Mouse (Mus musculus): ENCODE data around the gene Jkamp. TPM values are rescaled to one million over a fixed set of nuclear protein-coding genes. Genes with fewer than 3 reads are reported as not detected.

Jkamp gene
- total RNA-seq, 2 experiments from 2014 or later, result 54.8 to 55.5 TPM

DNA sequence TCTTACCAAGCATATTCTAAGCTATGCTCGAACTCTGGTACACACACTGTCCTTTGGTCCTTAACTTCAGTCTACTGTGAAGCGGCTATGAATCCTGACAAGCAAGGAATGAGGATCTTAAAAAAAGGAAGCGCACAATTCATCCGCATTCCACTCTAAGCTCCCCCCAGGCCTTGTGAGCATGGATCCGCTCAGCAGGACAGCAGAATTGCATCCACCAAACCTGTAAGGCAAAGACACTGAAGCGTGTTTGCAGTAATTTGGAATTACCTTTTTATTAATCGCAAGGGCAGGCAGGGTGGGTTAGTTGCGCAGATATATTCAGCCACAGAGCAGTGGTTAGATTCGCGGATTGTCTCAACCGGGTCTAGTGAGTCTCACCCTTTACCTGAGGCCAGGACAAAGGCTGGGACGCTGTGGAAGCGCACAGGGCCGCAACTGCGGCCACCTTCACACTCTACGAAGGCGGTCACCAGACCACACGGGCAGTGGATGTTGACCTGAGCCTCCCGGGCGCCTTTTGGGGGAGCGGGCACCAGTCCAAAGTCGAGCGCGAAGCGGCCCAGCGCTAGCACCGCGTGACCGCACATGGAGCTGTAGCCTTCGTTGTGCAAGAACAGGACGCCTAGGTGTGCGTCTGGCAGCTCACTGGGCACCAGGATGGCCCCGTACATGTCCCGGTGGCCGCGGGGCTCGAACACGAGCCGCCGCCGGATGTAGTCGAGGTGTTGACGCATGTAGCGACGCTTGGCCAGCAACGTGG, 947 bp upstream of the Jkamp start:
- DNase-seq (ENCODE audit: low spot score in 2 of 2), result peak in 1 of 2 experiments; percentile 19
- intact Hi-C loops (cut with DNase I), result loop anchor here (1.0 to 10.0 kb wide), 3 partner anchors 14 to 580 kb away; partner anchors contain the start of genes Dhrs7 and Rtn1

DNA sequence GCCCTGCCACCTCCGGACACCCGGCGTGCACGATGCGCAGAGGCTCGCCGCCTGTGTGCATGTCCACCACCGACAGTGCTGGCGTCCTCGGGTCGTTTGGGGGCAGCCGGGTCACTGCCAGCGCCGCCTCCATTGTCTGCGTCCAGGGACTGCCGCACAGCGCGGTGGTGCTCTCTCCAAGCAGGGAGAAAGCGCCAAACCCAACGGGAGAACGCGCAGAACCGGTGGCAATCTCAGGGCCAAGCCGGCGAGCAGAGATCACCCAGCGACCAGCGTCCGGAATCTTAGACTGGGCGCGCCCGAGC, 413 bp upstream of the Jkamp start:
- DNase-seq (ENCODE audit: low spot score in 2 of 2), result no peak
- intact Hi-C loops (cut with DNase I), result loop anchor here (1.0 to 10.0 kb wide), 3 partner anchors 15 to 580 kb away; partner anchors contain the start of genes Dhrs7 and Rtn1

DNA sequence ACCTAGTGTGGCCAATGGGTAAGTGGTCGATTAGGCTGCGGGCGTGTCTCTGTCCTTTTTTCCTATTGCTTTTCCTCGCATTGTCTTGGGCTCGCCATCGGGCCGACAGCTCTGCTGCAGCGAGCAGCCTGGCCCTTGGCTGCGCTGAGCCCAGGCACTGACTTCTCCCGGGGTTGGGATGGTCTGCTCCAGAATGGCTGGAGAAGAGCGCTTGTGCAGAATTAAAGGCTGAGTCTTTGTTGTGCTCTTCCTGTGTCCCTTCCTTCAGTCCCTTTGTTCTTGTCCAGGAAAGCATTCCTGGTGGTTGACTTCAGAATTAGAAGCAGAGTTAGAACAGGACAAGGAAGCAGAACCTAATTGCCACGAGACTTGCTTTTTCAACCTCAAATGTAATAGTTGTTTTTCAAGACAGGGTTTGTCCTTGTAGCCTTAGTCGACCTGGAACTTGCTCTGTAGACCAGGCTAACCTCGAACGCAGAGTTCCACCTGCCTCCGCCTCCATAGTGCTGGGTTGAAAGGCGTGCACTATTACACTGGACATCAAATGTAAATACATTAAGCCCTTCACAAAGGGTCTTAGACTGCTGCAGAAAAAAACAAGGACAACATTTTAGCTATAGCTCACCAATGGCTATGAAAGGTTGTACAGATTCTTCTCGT, 907 bp downstream of the Jkamp start:
- no peak for DNase-seq (ENCODE audit: low spot score in 2 of 2)
- intact Hi-C loops (cut with DNase I), result loop anchor here (5.0 to 10.0 kb wide), 2 partner anchors 321 to 579 kb away; partner anchors contain the start of genes Dhrs7 and Rtn1

DNA sequence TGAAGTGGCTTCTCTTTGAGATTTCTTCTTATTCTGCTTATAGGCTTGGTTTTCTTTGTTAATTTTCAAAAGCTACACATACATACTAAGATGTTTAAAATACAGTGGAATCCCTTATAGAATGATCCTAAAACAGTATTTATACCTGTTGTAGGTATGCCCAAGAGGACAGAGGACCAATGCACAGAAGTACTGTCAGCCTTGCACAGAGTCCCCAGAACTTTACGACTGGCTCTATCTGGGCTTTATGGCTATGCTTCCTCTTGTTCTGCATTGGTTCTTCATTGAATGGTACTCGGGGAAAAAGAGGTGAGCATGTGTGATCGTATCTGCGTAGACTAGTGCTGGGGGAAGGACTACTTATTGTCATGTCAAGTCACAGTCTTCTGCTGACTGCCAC, 4.4 kb downstream of the Jkamp start:
- DNase-seq (ENCODE audit: low spot score in 2 of 2), result no peak
- intact Hi-C loops (cut with DNase I), result loop anchor here (5.0 to 10.0 kb wide), 2 partner anchors 317 to 575 kb away; partner anchors contain the start of genes Dhrs7 and Rtn1

DNA sequence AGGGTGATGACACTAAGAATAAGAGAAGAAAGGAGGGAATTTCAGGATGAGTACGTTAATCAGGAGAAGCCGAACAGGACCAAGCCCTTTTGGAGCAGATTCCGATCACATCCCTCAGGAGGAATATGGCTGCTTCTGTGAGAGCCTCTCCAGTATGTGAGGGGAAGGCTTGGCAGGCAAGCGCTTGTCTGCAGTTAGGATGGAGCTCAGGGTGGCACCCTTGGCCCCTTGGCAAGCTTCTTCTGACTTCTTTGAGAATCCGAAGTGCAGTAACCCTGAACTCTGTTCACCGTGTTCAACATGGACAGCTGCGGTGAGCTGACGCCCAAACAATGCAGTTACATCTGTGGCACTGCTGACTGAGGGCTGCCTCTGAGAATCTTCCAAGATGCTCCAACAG, 11.6 kb downstream of the Jkamp start:
- no peak for DNase-seq (ENCODE audit: low spot score in 2 of 2)
- intact Hi-C loops (cut with DNase I), result no loop called here

DNA sequence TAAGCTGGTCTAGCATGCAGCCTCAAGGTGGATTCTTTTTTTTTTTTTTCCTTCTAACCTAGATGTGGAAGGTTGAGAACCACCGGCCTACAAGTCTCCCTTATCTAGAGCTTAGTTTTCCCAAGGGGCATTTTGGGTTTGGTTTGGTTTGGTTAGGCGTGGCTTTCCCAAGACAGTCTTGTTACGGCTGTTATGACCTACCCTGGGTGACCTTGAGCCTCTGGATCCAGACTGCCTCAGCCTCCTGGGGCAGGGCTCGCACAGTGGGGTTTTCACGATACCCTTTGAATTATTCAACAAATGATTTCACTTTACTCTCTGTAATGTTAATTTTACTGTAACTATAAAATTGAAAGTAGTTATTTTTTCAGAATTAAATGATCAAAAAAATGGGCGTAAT, 17.4 kb downstream of the Jkamp start:
- intact Hi-C loops (cut with DNase I), result loop anchor here (5.0 kb wide), 3 partner anchors 110 to 185 kb away; no protein-coding TSS in a partner anchor
- no peak for DNase-seq (ENCODE audit: low spot score in 2 of 2)

DNA sequence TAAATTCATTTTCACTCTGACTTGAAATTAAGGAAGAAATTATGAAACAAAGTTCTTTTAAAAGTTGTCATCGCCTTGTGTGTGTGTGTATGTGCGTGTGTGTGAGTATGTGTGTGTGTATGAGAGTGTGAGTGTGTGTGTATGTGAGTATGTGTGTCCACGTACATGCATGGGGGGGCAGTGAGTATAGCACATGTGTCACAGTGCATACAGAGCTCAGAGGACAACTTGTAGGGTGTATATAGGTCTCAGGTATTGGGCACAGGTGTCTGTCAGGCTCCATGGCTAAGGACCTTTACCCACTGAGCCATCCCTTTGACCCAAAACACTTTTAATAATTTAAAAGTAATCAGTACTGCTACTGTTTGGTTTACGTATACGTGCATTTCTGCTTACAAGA, 18.6 kb downstream of the Jkamp start:
- intact Hi-C loops (cut with DNase I), result loop anchor here (2.0 to 5.0 kb wide), 4 partner anchors 108 to 323 kb away; no protein-coding TSS in a partner anchor
- DNase-seq (ENCODE audit: low spot score in 2 of 2), result no peak

DNA sequence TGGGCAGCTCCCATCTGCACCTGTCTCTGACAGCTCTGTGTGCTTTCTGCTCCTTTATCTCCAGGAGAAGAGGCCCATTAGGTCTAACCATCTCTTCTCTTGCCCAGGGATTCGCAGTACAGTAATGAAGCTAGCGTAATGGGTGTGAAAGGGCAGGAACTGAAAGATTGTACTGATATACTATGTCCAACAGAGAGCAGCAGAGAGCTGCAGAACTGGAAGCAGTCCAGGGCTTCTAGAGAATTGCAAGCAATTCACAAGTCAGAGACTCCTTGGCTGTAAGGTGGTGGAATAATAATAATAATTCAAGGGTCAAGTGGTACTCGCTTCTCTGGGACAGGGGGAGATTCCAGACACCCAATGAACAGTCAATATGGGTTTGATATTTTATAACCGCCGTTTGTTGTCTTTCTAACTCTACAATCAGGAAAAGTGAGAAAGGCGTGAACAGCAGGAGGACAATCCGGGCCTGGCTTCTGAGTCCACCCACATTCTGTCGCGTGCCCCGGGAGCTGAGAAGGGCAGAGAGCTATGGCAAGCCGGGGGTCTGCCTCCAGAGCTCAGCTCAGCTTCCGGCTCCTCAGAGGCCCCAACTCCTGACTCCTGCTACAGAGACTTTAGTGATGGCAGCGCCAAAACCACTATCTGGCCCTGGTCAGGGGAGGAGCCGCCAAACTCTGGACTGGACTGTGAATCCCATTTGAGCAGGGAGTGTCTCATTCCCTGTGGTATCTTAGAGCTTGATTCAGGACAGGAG, 19.3 kb downstream of the Jkamp start:
- intact Hi-C loops (cut with DNase I), result loop anchor here (2.0 to 5.0 kb wide), 5 partner anchors 108 to 322 kb away; no protein-coding TSS in a partner anchor

DNA sequence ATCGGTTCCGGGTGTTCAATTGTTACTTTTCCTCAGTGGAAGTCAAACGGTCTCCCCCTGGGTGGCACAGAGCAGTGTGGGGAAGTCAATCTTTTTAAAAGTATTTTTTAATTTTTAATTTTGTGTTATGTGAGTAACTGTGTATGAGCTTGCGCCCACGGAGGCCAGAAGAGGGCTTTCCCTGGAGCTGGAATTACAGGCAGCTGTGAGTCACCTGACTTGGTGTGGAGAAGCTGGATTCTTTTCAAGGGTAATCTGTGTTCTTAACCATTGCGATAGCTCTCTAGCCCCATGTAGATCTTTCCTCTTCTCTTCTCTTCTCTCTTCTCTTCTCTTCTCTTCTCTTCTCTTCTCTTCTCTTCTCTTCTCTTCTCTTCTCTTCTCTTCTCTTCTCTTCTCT, 29.7 kb downstream of the Jkamp start:
- intact Hi-C loops (cut with DNase I), result no loop called here

More for the DNA sequence above, 19.3 kb downstream of the Jkamp start:
- peak; percentile 60 to 86 for DNase-seq (ENCODE audit: low spot score in 2 of 2)

DNA sequence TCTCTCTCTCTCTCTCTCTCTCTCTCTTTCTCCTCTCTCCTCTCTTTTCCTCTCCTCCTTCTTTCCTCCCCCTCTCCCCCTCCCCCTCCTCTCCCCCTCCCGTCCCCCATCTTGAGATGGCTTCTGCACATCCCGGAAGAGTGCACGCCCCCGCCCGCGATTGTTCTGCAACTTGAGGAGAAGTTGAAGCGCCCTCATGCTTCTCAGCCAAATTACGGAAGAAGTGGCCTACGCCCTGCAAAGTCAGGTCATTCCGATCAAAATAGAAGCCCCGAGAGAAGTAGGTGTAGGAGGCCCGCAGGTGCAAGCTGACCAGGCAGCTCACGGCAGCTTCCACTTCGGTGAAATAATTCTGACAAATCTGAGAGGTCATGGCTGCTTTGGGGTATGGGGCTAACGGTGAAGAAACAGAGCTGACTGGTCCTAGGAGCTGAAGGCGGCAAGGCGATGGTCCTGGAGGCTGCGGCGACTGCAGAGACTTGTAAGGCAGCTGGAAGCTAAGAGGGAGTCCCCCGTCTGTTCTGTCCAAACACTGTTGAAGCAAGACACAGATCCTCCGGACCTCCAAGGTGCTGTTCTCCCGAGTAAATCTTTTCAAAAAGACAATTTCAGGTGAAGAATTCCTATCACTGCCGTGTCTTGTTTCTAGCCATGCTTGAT, 30.4 kb downstream of the Jkamp start:
- DNase-seq (ENCODE audit: low spot score in 2 of 2), result no peak
- intact Hi-C loops (cut with DNase I), result no loop called here

More for the DNA sequence above, 29.7 kb downstream of the Jkamp start:
- DNase-seq (ENCODE audit: low spot score in 2 of 2), result no peak

DNA sequence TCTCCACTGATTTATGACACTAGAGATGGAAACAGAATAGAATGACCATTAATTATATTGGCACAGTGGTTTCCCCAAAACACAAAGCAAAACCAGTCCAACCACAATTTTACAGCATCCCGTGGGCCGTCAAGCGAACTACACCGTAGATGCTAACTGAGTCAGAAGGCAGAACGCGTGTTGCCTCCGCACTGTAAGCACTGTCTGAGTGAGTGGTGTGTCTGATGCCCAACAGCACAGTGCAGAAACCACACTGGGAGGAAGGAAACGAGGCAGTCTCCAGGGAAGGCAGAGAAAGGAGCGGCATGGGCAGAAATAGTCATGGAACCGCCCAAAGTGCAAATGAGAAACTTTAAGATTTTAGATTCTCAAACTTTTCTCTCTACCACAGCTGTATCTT, 43.8 kb downstream of the Jkamp start:
- intact Hi-C loops (cut with DNase I), result no loop called here

DNA sequence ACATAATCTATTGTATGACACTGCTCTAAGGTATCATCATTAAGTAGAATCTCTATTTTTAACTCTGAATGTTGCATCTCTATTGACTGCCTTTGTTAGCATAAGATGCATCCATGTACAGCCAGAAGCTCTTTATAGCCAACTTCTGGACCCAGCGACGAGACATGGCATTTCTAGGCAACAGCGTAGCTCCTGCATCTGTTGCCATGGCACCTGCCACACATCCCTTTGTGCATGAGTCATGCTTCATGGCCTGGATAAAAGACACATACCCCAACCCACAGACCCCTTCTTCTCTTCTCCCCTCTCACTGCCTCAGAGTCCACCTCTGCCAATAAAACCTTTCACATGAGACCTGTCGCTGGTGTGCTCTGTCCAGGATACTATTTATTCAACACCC, 65.4 kb downstream of the Jkamp start:
- intact Hi-C loops (cut with DNase I), result no loop called here
- DNase-seq (ENCODE audit: low spot score in 2 of 2), result peak; percentile 44 to 70

More for the DNA sequence above, 43.8 kb downstream of the Jkamp start:
- DNase-seq (ENCODE audit: low spot score in 2 of 2), result peak in 1 of 2 experiments; percentile 43

Small RNA genes within 50 kb of the gene (microRNA-seq; reads per million reads assigned to microRNA genes)
- 0 reads per million in 2 experiments for gene Gm24466

Other genes with a start within 250 kb of the Jkamp start
- gene Gpr135, start 14.5 kb upstream of the Jkamp start, total RNA-seq (2021), result 10 to 100 TPM; 12.5 to 13.2 TPM
- 1 to 10 TPM; 2.6 to 3.4 TPM for gene L3hypdh, start 150 bp upstream of the Jkamp start, total RNA-seq (2021)
- not detected for gene Ccdc175, start 99.4 kb downstream of the Jkamp start, total RNA-seq (2021)